Comparison of ENCODE assay signal across 8 mouse cellular contexts in genomic region chr2:158667671-158668432, GRCm38 (mm10). TPM values are rescaled to one million over a fixed set of nuclear protein-coding genes. Genes with fewer than 3 reads are reported as not detected.
A peak's percentile ranks its signal among the peaks of the same experiment; 100 is the strongest.
DNase-seq lines count a peak whose midpoint lies in the region; ATAC-seq lines count a peak whose summit lies in the region.

No protein-coding gene starts in this region.

- peak; percentile 9; the same call in 1 of the 2 replicates for ATAC-seq in heart, embryonic 16.5 days (replicated peaks; ENCODE audit: extremely low read depth, insufficient read depth, low FRiP score)
- no peak for ATAC-seq in megakaryocyte-erythroid progenitor cell, adult 5-6 weeks (replicated peaks; ENCODE audit: low FRiP score, low TSS enrichment, poor library complexity, severe bottlenecking)

- peak overlapping the region; percentile 91 for H3K4me2 ChIP-seq in heart, embryonic 16.5 days (ENCODE audit: low read depth, low read length)

- H3K4me1 ChIP-seq in heart, embryonic 16.5 days (ENCODE audit: control insufficient read depth, insufficient read depth, low read length) = peaks cover 13% of the 10 kb centered on the region; the same call in 1 of the 2 replicates

- H3K9me3 ChIP-seq in heart, embryonic 16.5 days (replicated peaks; ENCODE audit: control insufficient read depth, low read length) = no peaks in the 10 kb centered on the region

- DNase-seq in ovary, postnatal 10 days (ENCODE audit: low spot score) = peak; percentile 9
- no peak for DNase-seq in ovary, adult 18-20 months (ENCODE audit: low spot score)
- peak; percentile 64 for DNase-seq in embryo, embryonic 9.5 days (ENCODE audit: extremely low spot score)
- peak; percentile 66 to 76 for DNase-seq in layer of hippocampus, postnatal 10 days (ENCODE audit: low spot score in 2 of 2)
- DNase-seq in mesoderm, embryonic 11.5 days (ENCODE audit: low read depth, low spot score) = peak; percentile 47
- DNase-seq in spleen, postnatal 10 days (ENCODE audit: low spot score in 2 of 2) = peak; percentile 49 to 56

- under 1% methylated on average over 54 of the region's 54 CpGs for WGBS in heart, embryonic 16.5 days

- peak overlapping the region; percentile 64 for H3K27ac ChIP-seq in heart, embryonic 16.5 days (ENCODE audit: low read length)

- H3K27me3 ChIP-seq in heart, embryonic 16.5 days (ENCODE audit: control insufficient read depth, insufficient read depth, low read length) = peaks cover 32% of the 10 kb centered on the region

- no peaks in the 10 kb centered on the region for H3K36me3 ChIP-seq in heart, embryonic 16.5 days (ENCODE audit: control insufficient read depth, insufficient read depth)

- peak overlapping the region; percentile 66 for H3K4me3 ChIP-seq in heart, embryonic 16.5 days (ENCODE audit: low read length)

- H3K9ac ChIP-seq in heart, embryonic 16.5 days (ENCODE audit: low read length) = peak overlapping the region; percentile 68

RNA-seq across cellular contexts. Expression of gene Ppp1r16b, which starts 2.7 kb away (rescaled TPM):
- 7.1 and 8.2 TPM in 2 replicates for polyA plus RNA-seq in heart, embryonic 16.5 days (2015; fragmentation: Nextera tagmentation; extraction: Ambion mirVana)
- total RNA-seq in layer of hippocampus, postnatal 10 days (2021) = 10 to 100 TPM; 63.1 to 68.0 TPM
- total RNA-seq in megakaryocyte-erythroid progenitor cell, adult 5-6 weeks (2014; fragmentation: Nextera tagmentation) = 2.4 and 5.0 TPM in 2 replicates
- total RNA-seq in megakaryocyte-erythroid progenitor cell, adult 5-6 weeks (2017) = 0.04 and 1.6 TPM in 2 replicates

RNA-seq across cellular contexts. Expression of gene Actr5, which starts 43.2 kb away (rescaled TPM):
- 5.6 and 6.1 TPM in 2 replicates for polyA plus RNA-seq in heart, embryonic 16.5 days (2015; fragmentation: Nextera tagmentation; extraction: Ambion mirVana)
- 10 to 100 TPM; 10.3 to 11.9 TPM for total RNA-seq in layer of hippocampus, postnatal 10 days (2021)
- 13.8 and 21.1 TPM in 2 replicates for total RNA-seq in megakaryocyte-erythroid progenitor cell, adult 5-6 weeks (2014; fragmentation: Nextera tagmentation)
- 16.2 and 31.5 TPM in 2 replicates for total RNA-seq in megakaryocyte-erythroid progenitor cell, adult 5-6 weeks (2017)

RNA-seq across cellular contexts. Expression of gene Slc32a1, which starts 57.3 kb away (rescaled TPM):
- polyA plus RNA-seq in heart, embryonic 16.5 days (2015; fragmentation: Nextera tagmentation; extraction: Ambion mirVana) = not detected in 2 replicates
- total RNA-seq in layer of hippocampus, postnatal 10 days (2021) = 10 to 100 TPM; 60.0 to 68.6 TPM
- total RNA-seq in megakaryocyte-erythroid progenitor cell, adult 5-6 weeks (2014; fragmentation: Nextera tagmentation) = not detected in 2 replicates
- total RNA-seq in megakaryocyte-erythroid progenitor cell, adult 5-6 weeks (2017) = not detected in 2 replicates

Comparison
In these comparisons a context has a peak if more than half of its experiments do, and no peak if none do; other contexts are left out.
1. RNA of gene Ppp1r16b, which starts 2.7 kb away (total RNA-seq): 63.1 to 68.0 TPM in layer of hippocampus, postnatal 10 days; 0.04 to 5.0 TPM in megakaryocyte-erythroid progenitor cell, adult 5-6 weeks; every median in the first group is over 10 times any median in the second.
2. RNA of gene Slc32a1, which starts 57.3 kb away (total RNA-seq): 60.0 to 68.6 TPM in layer of hippocampus, postnatal 10 days; not detected in megakaryocyte-erythroid progenitor cell, adult 5-6 weeks; every median in the first group is over 10 times any median in the second.